Mouse (Mus musculus): ENCODE data around the gene Pyurf.

Pyurf gene

GRCm38 (mm10) chr6:57691467-57692261 lies at the start of gene Pyurf:
Gene Pyurf, minus strand, starts transcription at chr6:57692078.
- DNase-seq (ENCODE audit: low read depth, low spot score): peak; percentile 73

DNA sequence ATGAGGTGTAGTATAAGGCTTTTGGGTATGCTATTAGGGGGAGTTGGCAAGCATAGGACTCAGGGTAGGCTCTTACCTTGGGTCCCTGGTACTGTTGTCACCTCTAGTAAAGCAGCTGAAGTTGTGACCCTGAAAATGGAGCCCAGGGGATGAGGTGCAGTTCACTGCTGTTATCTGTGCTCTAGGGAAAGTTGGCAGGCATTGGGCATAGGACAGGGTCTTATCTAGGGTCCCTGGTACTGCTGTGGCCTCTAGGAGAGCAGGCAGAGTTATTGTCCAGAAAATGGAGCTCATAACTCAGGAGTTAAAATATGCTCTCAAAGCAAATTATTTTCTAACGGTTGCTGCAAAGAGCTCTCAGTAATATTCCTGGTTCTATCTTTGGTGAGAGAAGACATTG lies 29.5 kb upstream of the Pyurf start:
- no peak for DNase-seq (ENCODE audit: low read depth, low spot score)

GRCm38 (mm10) chr6:57711726-57712125 lies 19.8 kb upstream of the Pyurf start:
- DNase-seq (ENCODE audit: low read depth, low spot score): no peak

- DNase-seq (ENCODE audit: low read depth, low spot score): no peak
These were observed 14.8 kb upstream of the Pyurf start for GRCm38 (mm10) chr6:57706721-57707120.

GRCm38 (mm10) chr6:57703703-57704102 lies 11.8 kb upstream of the Pyurf start:
- DNase-seq (ENCODE audit: low read depth, low spot score): no peak

DNA sequence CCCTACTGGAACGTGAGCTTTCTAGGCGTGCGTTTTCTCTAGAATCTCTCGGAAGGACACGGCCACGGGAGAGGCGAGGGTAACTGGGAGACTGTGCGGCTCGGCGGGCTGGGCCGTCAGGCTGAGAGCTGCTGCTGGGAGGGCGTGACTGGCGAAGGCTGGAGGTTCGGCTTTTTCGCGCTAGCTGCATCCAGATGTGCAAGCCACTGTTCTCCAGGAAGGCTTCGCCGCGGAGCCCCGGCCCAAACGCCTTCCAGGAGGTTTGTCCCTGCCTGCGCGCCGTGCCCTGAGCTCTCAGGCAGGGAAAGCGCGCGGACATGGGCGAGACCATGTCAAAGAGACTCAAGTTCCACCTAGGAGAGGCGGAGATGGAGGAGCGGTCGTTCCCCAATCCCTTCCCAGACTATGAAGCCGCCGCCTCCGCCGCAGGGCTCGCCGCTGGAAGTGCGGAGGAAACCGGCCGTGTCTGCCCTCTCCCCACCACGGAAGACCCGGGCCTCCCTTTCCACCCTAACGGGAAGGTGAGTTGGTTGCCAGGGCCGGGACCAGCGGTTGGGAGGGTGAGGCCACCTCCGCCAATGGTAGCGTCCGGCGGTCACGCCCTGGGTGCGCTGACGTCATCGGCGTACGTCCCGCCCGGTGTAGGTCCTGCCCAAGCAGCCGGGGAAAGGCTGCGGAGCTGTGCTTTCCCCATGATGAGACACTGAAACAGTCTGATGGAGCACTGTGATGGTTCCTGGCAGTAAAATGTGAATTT lies 11.0 kb upstream of the Pyurf start:
- peak; percentile 91 for DNase-seq (ENCODE audit: low read depth, low spot score)

- peak; percentile 20 for DNase-seq (ENCODE audit: low read depth, low spot score)
These were observed 10.5 kb upstream of the Pyurf start, which contains the start of gene Lancl2 for GRCm38 (mm10) chr6:57702376-57702742. Gene Lancl2, plus strand, starts transcription at chr6:57702540.

- DNase-seq (ENCODE audit: low read depth, low spot score): no peak
These were observed 9.8 kb upstream of the Pyurf start for GRCm38 (mm10) chr6:57701686-57702085.

- DNase-seq (ENCODE audit: low read depth, low spot score): no peak
These were observed 1.2 kb upstream of the Pyurf start for GRCm38 (mm10) chr6:57693116-57693515.

- DNase-seq (ENCODE audit: low read depth, low spot score): no peak
These were observed 7.7 kb downstream of the Pyurf start for GRCm38 (mm10) chr6:57684156-57684555.

DNA sequence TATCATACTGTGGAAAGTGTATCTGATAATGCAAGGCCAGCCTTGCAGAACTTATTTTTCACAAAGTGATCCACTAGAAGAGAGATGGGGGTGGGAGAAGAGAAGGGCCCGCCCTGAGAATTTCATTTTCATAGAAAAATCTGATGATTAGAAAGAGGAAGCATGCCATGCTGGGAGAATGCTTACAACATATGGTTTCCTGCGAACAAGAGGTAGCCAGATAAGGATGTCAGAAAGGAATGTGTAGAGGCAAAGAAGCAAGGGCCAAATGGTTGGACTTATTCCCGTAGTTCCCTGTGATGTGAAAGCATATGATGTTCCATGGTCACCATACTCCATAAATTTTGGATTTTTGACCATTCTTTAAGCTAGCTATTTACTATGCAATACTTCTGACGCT lies 30.6 kb downstream of the Pyurf start:
- no peak for DNase-seq (ENCODE audit: low read depth, low spot score)

DNA sequence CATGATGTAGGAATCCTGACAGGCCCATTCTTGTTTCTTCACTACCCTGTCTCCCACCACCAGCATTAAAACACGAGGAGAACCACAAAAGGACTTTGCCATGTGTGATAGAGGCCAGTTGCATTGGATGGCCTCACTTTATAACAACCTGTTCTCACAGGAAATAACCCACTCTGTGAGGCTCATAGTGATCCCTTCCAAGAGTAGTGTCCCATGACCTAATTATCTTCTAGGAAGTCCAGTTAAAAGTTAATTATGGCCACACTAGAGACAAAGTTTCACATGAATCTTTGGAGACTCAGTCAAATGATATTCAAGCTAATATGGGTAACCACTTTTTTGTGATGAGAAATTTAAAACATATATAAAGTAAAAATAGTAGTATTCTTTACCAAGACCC lies 44.6 kb downstream of the Pyurf start:
- DNase-seq (ENCODE audit: low read depth, low spot score): no peak

DNA sequence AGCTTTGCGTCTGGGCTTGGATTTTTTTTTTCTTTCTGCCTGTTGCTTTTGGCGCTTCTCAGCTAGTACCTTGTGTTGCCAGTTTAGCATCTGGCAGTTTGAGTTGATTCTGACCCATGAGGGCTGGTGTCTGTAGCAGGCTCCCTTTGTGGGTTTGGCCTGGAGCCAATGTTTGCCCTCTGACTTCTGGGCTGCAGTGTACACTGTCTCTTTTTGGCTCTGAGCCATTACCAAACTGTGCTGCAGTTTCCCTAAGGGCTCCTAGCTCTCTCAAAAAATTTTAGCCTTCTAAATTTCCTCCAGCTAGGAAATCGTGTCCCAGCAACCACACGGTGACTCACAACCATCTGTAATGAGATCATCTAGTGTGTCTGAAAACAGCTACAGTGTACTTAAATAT lies 50.1 kb downstream of the Pyurf start:
- DNase-seq (ENCODE audit: low read depth, low spot score): peak; percentile 27

DNA sequence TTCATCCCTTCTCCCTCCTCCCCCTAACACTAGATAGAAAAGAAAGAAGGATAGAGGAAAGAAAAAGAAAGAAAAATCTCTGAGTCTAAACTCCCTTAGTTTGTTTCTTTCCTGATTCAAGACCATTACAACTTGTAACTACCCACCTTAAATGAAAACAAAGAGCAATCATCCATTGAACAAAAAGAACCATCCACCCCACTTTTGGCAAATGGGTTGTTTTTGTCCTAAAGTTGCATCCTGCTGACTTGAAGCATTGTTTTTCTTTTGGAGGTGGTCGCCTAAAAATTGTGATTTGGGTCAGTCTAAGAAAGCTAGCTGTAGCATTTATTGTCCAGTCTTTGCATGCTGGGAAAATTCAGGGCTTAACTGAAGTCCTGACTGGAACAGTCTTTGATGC lies 52.3 kb downstream of the Pyurf start:
- no peak for DNase-seq (ENCODE audit: low read depth, low spot score)

Measured in embryo, embryonic 11.5 days (tissue).